Mouse (Mus musculus) forebrain, embryonic 16.5 days (tissue): ENCODE results near the gene Vgf. TPM values are rescaled to one million over a fixed set of nuclear protein-coding genes. Genes with fewer than 3 reads are reported as not detected.

Experiments
- ATAC-seq: fragments of 200-750 bp; cut with Nextera tagmentation; 2 replicates; pipeline ENCODE4 v1.8.0; 2017; ENCODE audit warnings: mild to moderate bottlenecking, moderate library complexity
- H3K27ac ChIP-seq: fragments of 300-500 bp; sonication (generic); 2 replicates; pipeline ENCODE4 v1.5.1; 2014; ENCODE audit warnings: low read length, control low read depth
- H3K27me3 ChIP-seq: fragments of 300-500 bp; sonication (generic); replicated peaks from 2 replicates; pipeline ENCODE4 v1.6.1; 2014; ENCODE audit warnings: low read length; ENCODE audit not compliant: control insufficient read depth, insufficient read depth
- H3K36me3 ChIP-seq: fragments of 300-500 bp; sonication (generic); 2 replicates; pipeline ENCODE4 v1.6.1; 2014; ENCODE audit not compliant: control insufficient read depth, insufficient read depth
- H3K4me1 ChIP-seq: fragments of 300-500 bp; sonication (generic); replicated peaks from 2 replicates; pipeline ENCODE4 v1.6.1; 2014; ENCODE audit warnings: low read length; ENCODE audit not compliant: control insufficient read depth, insufficient read depth
- H3K4me2 ChIP-seq: fragments of 300-500 bp; sonication (generic); 2 replicates; pipeline ENCODE4 v1.6.1; 2014; ENCODE audit warnings: mild to moderate bottlenecking, low read length, control low read depth
- H3K4me3 ChIP-seq: fragments of 300-500 bp; sonication (generic); replicated peaks from 2 replicates; pipeline ENCODE4 v1.5.1; 2014; ENCODE audit warnings: mild to moderate bottlenecking, low read length, control low read depth
- H3K9ac ChIP-seq: fragments of 300-500 bp; sonication (generic); replicated peaks from 2 replicates; pipeline ENCODE4 v1.6.1; 2014; ENCODE audit warnings: low read depth, low read length, control low read depth
- H3K9me3 ChIP-seq: fragments of 300-500 bp; sonication (generic); 2 replicates; pipeline ENCODE4 v1.6.1; 2016; ENCODE audit warnings: low read length; ENCODE audit not compliant: control insufficient read depth
- WGBS: fragments of 180-500 bp; shearing (Covaris S2); extraction: QIAGEN DNeasy Blood & Tissue Kit; methylation state at CpG from one replicate; pipeline ENCODE4 v1.1.7; 2014; 5-methylcytosine and 5-hydroxymethylcytosine counted together
- polyA plus RNA-seq: library from polyadenylated mRNA; unstranded; fragments of >200 nt; fragmentation: Nextera tagmentation; extraction: Ambion mirVana; gene quantifications from 2 replicates; pipeline ENCODE4 v1.2.1, GENCODE M21; 2015

The Vgf gene
- polyA plus RNA-seq, 1 experiment from 2014 or later = 4.3 TPM

DNA sequence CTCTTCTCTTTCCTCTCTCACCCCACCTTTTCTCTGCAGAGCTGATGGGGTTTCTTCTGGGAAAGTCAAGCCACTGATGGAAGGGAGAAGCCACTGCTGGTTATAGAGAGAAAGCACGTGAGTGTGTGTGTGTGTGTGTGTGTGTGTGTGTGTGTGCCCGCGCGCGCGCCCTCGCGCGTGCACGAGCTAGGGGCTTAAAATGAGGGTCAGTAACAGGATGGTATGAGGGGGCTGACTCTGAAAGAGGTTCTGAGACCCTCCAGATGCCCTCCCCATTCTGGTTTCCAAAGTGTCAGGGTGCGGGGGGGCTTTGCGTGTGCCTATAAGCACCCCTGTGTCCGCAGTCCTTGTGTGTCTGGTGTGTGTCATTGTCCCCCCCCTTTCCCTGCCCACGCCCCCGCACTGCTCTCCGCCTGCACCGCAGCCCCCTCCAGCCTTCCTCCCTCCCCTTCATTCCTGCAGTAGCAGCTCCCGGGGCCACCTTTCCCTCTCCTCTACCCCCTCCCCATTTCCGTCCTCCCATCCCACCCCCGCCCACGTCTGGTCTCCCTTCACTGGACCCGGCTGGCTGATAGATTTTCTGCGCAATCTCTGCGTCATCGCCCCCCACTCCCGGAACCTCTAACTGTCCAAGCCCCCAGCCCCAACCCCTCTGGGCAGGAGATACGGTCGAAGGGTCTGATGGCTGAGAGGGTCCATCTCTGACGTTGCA, 2.5 kb downstream of the Vgf start:
- Histone ChIP-seq H3K4me3 (peak overlapping the region; percentile 61), H3K36me3 (no peaks in the 10 kb centered on the region), H3K4me1 (peaks cover 46% of the 10 kb centered on the region), H3K4me2 (peak overlapping the region; percentile 100), H3K9ac (0 out of 2 replicates have a peak overlapping the region, but pooled peaks have one; percentile 22), H3K27me3 (peaks cover 60% of the 10 kb centered on the region), H3K27ac (no peak overlapping the region), H3K9me3 (no peaks in the 10 kb centered on the region)
- 1% methylated on average over 27 of the region's 29 CpGs for WGBS
- no peak for ATAC-seq

DNA sequence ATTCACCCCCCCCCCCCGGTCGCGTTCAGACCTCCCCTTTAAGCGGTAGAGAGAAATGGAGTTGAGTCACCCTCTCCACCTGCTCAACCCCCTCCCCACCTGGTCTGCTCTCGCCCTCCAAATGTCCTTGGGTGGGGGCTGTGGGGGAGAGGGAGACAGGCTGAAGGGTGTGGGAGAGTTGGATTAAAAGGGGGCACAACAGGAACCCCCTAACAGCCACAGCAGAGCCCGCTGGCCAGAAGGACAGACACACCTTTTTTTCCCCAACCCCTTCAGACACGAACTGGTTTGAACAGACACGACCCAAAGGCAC, 3.0 kb downstream of the Vgf start:
- H3K4me2 ChIP-seq = peak overlapping the region; percentile 100
- no peak overlapping the region for H3K27ac ChIP-seq
- no peaks in the 10 kb centered on the region for H3K36me3 ChIP-seq
- ATAC-seq = no peak
- peaks cover 46% of the 10 kb centered on the region for H3K4me1 ChIP-seq
- H3K27me3 ChIP-seq = peaks cover 58% of the 10 kb centered on the region
- H3K9ac ChIP-seq = peak overlapping the region; percentile 35
- 0% methylated on average over 8 of the region's 8 CpGs for WGBS
- H3K9me3 ChIP-seq = no peaks in the 10 kb centered on the region
- H3K4me3 ChIP-seq = peak overlapping the region; percentile 61

DNA sequence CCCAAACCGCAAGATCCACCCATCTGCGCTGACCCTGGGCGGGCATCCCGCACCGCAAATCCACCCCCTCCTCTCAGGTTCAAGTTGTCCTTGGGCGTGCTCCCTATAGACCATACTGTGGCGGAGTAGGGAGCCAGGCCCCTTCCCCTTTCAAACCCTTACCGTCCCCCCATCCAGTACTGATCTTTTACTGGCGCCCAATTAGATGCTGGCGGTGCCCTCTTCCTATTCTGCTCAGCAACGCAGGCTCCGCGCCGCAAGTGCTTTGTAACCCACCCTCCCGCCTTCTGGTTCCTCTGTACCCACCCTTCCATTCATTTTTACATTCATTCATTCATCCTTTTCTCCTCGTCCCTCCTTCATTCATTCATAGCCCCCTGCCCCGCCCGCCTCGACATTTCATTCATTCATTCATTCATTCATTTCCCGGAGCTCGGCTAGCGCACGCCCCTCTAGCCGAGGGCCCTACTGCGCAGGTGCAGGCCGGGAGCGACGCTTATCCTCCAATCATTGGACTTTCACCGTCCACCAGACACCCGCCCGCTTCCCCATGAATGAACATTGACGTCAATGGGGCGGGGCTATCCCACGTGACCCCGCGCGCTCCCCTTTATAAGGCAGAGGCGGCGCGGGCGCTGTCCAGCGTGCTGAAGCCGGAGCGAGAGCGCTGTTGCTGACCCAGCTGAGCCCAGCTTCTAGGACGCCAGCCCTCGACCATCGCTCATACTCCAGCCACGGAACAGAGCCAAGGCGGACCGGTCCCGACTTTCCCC, 3.6 kb downstream of the Vgf start:
- ATAC-seq = peak; percentile 77
- peak overlapping the region; percentile 100 for H3K4me2 ChIP-seq
- no peaks in the 10 kb centered on the region for H3K9me3 ChIP-seq
- no peaks in the 10 kb centered on the region for H3K36me3 ChIP-seq
- H3K27ac ChIP-seq = no peak overlapping the region
- H3K4me3 ChIP-seq = peak overlapping the region; percentile 61
- H3K9ac ChIP-seq = peak overlapping the region; percentile 50
- under 1% methylated on average over 52 of the region's 52 CpGs for WGBS
- H3K4me1 ChIP-seq = peaks cover 46% of the 10 kb centered on the region
- H3K27me3 ChIP-seq = peaks cover 58% of the 10 kb centered on the region

DNA sequence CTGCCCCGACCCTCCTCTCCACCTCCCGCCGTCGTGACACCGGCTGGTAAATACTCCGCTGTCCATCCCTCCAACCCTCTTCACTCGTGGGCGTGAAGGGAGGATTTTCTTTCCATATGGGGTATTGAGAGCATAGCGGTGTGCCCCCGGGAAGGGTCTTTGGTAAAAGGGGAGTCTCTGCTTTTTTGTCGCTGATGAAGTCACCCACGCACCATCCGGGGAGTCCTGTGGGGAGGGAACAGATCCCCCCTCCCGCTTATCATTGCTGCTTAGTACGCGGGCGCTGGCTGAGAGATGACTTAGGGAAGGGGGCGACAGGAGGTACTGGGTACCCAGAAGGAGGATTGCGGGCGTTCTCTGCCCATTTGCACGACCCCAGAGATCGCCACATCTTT, 4.2 kb downstream of the Vgf start:
- H3K4me3 ChIP-seq = peak overlapping the region; percentile 61
- H3K4me2 ChIP-seq = peak overlapping the region; percentile 100
- peaks cover 56% of the 10 kb centered on the region for H3K27me3 ChIP-seq
- no peaks in the 10 kb centered on the region for H3K36me3 ChIP-seq
- WGBS = 12% methylated on average over 22 of the region's 22 CpGs
- peaks cover 44% of the 10 kb centered on the region for H3K4me1 ChIP-seq
- peak overlapping the region; percentile 50 for H3K9ac ChIP-seq
- ATAC-seq = no peak
- no peak overlapping the region for H3K27ac ChIP-seq
- no peaks in the 10 kb centered on the region for H3K9me3 ChIP-seq

DNA sequence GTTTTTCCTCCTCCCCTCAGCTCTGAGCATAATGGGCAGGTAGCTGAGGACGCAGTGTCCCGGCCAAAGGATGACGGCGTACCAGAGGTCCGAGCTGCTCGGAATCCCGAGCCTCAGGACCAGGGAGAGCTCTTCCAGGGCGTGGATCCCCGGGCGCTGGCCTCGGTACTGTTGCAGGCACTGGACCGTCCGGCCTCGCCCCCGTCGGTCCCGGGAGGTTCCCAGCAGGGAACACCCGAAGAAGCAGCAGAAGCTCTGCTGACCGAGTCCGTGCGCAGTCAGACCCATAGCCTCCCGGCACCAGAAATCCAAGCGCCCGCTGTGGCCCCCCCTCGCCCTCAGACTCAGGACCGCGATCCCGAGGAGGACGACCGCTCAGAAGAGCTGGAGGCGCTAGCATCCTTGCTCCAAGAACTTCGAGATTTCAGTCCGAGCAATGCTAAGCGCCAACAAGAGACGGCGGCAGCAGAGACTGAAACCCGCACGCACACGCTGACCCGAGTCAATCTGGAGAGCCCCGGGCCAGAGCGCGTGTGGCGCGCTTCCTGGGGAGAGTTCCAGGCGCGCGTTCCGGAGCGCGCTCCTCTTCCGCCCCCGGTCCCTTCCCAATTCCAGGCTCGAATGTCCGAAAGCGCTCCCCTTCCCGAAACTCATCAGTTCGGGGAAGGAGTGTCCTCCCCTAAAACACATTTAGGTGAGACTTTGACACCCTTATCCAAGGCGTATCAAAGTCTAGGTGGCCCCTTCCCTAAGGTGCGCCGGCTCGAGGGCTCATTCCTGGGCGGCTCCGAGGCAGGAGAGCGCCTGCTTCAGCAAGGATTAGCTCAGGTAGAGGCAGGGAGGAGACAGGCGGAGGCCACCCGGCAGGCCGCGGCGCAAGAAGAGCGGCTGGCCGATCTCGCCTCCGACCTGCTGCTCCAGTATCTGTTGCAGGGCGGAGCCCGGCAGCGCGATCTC, 5.2 kb downstream of the Vgf start:
- H3K27ac ChIP-seq = no peak overlapping the region
- no peak for ATAC-seq

DNA sequence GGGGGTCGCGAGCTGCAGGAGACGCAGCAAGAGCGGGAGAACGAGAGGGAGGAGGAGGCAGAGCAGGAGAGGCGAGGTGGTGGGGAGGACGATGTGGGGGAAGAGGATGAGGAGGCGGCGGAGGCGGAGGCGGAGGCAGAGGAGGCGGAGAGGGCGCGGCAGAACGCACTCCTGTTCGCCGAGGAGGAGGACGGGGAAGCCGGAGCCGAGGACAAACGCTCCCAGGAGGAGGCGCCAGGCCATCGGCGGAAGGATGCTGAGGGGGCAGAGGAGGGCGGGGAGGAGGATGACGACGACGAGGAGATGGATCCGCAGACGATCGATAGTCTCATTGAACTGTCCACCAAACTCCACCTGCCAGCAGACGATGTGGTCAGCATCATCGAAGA, 5.8 kb downstream of the Vgf start:
- peak overlapping the region; percentile 100 for H3K4me2 ChIP-seq
- peak overlapping the region; percentile 66 for H3K9ac ChIP-seq
- H3K4me3 ChIP-seq = peak overlapping the region; percentile 61
- no peaks in the 10 kb centered on the region for H3K9me3 ChIP-seq
- peaks cover 41% of the 10 kb centered on the region for H3K4me1 ChIP-seq
- ATAC-seq = no peak
- H3K27me3 ChIP-seq = peaks cover 39% of the 10 kb centered on the region
- peaks cover 2% of the 10 kb centered on the region for H3K36me3 ChIP-seq
- no peak overlapping the region; the same call in 1 of the 2 replicates for H3K27ac ChIP-seq
- under 1% methylated on average over 27 of the region's 33 CpGs for WGBS

More for the DNA sequence above, 5.2 kb downstream of the Vgf start:
- WGBS = under 1% methylated on average over 78 of the region's 78 CpGs
- Histone ChIP-seq H3K9me3 (no peaks in the 10 kb centered on the region), H3K9ac (peak overlapping the region; percentile 66), H3K36me3 (no peaks in the 10 kb centered on the region; the same call in 1 of the 2 replicates), H3K4me3 (peak overlapping the region; percentile 61), H3K4me2 (peak overlapping the region; percentile 100), H3K4me1 (peaks cover 41% of the 10 kb centered on the region), H3K27me3 (peaks cover 46% of the 10 kb centered on the region)

DNA sequence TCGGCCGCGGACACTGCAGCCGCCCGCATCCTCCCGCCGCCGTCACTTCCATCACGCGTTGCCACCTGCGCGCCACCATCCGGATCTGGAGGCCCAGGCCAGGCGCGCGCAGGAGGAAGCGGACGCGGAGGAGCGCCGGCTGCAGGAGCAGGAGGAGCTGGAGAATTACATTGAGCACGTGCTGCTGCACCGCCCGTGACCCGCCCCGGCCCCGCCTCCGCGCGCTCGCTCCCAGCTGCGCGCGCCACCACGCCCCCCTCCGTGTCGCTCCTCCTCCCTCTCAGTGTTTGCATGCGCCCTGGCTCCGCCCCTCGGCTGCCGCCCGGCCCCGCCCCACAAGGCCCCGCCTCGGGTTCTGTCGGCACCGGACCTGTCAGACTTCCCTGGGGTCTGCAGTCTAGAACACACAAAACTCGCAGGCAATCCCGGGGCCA, 6.5 kb downstream of the Vgf start:
- H3K4me1 ChIP-seq = peaks cover 41% of the 10 kb centered on the region
- peak overlapping the region; percentile 100 for H3K4me2 ChIP-seq
- no peaks in the 10 kb centered on the region for H3K9me3 ChIP-seq
- peaks cover 9% of the 10 kb centered on the region for H3K36me3 ChIP-seq
- peak overlapping the region; percentile 66 for H3K9ac ChIP-seq
- H3K4me3 ChIP-seq = peak overlapping the region; percentile 61
- H3K27me3 ChIP-seq = peaks cover 37% of the 10 kb centered on the region
- under 1% methylated on average over 47 of the region's 49 CpGs for WGBS
- peak; percentile 76 for ATAC-seq
- peak overlapping the region; percentile 56 for H3K27ac ChIP-seq

DNA sequence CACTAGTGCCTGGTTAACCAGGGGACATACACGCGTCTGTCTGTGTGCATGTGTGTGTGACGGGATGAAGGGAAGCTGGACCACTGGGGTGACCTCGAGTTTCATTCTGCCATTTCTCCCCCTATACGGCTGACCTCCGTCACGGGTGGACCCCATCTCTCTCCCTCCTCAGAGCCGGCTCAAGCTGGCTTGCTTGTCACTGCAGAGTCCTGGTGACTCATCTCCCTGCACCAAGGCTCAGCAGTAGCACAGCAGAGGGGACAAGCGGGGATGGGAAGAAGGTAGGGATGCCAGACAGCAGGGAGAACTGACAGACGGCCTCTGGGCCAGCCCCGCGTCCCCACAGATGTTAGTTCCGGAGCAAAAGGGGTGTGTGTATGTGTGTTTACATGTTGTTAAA, 10.0 kb downstream of the Vgf start:
- Histone ChIP-seq H3K9me3 (no peaks in the 10 kb centered on the region), H3K4me1 (peaks cover 18% of the 10 kb centered on the region), H3K27ac (no peak overlapping the region), H3K4me3 (no peak overlapping the region), H3K4me2 (no peak overlapping the region), H3K27me3 (peaks cover 6% of the 10 kb centered on the region), H3K36me3 (peaks cover 13% of the 10 kb centered on the region), H3K9ac (no peak overlapping the region)
- WGBS = 93% methylated on average over 13 of the region's 13 CpGs
- ATAC-seq = no peak

DNA sequence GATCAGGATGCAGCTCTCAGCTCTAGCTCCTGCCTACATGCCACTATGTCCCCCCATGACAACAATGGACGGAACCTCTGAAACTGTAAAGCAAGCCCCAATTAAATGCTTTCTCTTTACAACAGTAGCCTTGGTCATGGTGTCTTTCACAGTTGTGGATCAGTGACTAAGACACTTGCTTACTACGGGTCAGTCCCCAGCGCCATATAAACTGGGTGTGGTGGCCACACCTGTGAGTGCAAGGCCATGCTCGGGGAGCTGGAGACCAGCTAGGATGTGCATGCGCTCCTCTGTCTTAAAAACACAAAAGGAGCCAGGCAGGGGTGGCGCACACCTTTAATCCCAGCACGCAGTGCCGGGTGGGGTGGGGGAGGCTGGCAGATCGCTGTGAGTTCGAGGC, 13.3 kb downstream of the Vgf start:
- Histone ChIP-seq H3K9ac (no peak overlapping the region), H3K36me3 (peaks cover 25% of the 10 kb centered on the region)
- 90% methylated on average over 10 of the region's 10 CpGs for WGBS

More for the DNA sequence above, 13.3 kb downstream of the Vgf start:
- no peak overlapping the region for H3K4me2 ChIP-seq
- H3K9me3 ChIP-seq = no peaks in the 10 kb centered on the region
- no peaks in the 10 kb centered on the region for H3K4me1 ChIP-seq
- H3K27me3 ChIP-seq = no peaks in the 10 kb centered on the region
- no peak overlapping the region for H3K27ac ChIP-seq
- no peak overlapping the region for H3K4me3 ChIP-seq
- no peak for ATAC-seq
